Mouse (Mus musculus) spleen, adult 2 months (tissue): ENCODE data around the gene Klf7.

Source experiments
- CTCF ChIP-seq: fragments of 200-500 bp; IDR thresholded peaks from 2 replicates; pipeline ENCODE4 v1.5.1; 2011; ENCODE audit warnings: mild to moderate bottlenecking, inconsistent platforms; ENCODE audit not compliant: insufficient read depth, insufficient read length, insufficient replicate concordance; ENCODE audit errors: extremely low read depth
- POLR2A ChIP-seq: fragments of 200-500 bp; IDR thresholded peaks from 2 replicates; pipeline ENCODE4 v1.6.1; 2011; ENCODE audit warnings: low read depth, low read length, inconsistent platforms

DNA sequence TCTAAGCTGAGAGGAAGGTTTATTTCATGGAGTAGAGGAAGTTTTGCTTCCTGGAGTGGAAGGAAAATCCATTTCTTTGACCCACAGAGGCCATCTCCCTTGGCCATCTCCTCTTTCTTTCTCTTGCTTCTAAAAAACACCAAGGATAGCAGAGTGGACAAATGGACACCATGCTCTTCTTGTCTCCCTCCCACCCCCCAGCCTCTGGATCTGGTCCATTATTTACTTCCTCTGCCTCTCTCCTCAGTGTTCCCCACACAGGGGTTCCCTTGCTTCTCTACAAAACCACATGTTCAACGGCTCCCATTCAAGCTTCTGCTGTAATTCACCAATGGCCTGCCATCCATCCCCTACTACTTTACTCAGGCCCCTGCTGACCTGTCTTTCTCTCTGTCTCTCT, 32.4 kb downstream of the Klf7 start:
- no peak for TF ChIP-seq POLR2A
- no peak for TF ChIP-seq CTCF
